Mouse (Mus musculus) brain, embryonic 14.5 days (tissue): ENCODE data around the gene Hk2.
"Not testable (repeated sequence)": the region's sequence is repeated elsewhere in the genome, so short reads cannot be mapped to it uniquely, and the experiment has no call there.

Experiments used
- CTCF ChIP-seq: fragments of 200-500 bp; IDR thresholded peaks from 2 replicates; pipeline ENCODE4 v1.5.1; 2012; ENCODE audit warnings: inconsistent platforms, mild to moderate bottlenecking, moderate library complexity, borderline replicate concordance; ENCODE audit not compliant: insufficient read depth, insufficient read length; ENCODE audit errors: extremely low read depth
- POLR2A ChIP-seq: fragments of 200-500 bp; IDR thresholded peaks from 2 replicates; pipeline ENCODE4 v1.6.1; 2012; ENCODE audit warnings: mild to moderate bottlenecking, inconsistent platforms, borderline replicate concordance; ENCODE audit not compliant: poor library complexity, insufficient read depth, insufficient read length, severe bottlenecking; ENCODE audit errors: extremely low read depth

DNA sequence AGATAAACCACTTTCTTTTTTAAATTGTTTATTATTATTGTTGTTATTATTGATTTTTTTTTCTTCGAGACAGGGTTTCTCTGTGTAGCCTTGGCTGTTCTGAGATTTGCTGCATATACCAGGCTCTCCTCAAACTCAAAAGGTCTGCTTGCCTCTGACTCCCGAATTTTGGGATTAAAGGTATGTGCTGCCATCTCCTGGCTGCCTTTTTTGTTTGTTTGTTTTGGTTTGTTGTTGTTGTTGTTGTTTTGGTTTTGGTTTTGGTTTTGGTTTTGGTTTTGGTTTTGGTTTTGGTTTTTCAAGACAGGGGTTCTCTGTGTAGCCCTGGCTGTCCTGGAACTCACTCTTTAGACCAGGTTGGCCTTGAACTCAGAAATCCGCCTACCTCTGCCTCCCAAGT, 96.6 kb downstream of the Hk2 start:
- TF ChIP-seq CTCF, POLR2A: not testable (repeated sequence)
